Mouse (Mus musculus) liver, postnatal 0 days (tissue): ENCODE measurements around the gene Agbl5. TPM values are rescaled to one million over a fixed set of nuclear protein-coding genes. Genes with fewer than 3 reads are reported as not detected.

ENCODE experiments used
- ATAC-seq: fragments of 200-750 bp; cut with Nextera tagmentation; 2 replicates; pipeline ENCODE4 v1.8.0; 2017; ENCODE audit warnings: mild to moderate bottlenecking, moderate library complexity
- DNase-seq: peaks from one replicate; pipeline ENCODE4 v3.0.0-alpha.2; 2016
- H3K27ac ChIP-seq: fragments of 300-500 bp; sonication (generic); 2 replicates; pipeline ENCODE4 v1.5.1; 2014; ENCODE audit warnings: antibody characterized with exemption, moderate library complexity, mild to moderate bottlenecking, low read depth
- H3K27me3 ChIP-seq: fragments of 300-500 bp; sonication (generic); 2 replicates; pipeline ENCODE4 v1.6.1; 2014; ENCODE audit warnings: low read length, control low read depth, mixed read lengths; ENCODE audit not compliant: insufficient read depth
- H3K36me3 ChIP-seq: fragments of 300-500 bp; sonication (generic); replicated peaks from 2 replicates; pipeline ENCODE4 v1.6.1; 2014; ENCODE audit warnings: mild to moderate bottlenecking, control low read depth, low read length, moderate library complexity, mixed read lengths; ENCODE audit not compliant: insufficient read depth
- H3K4me1 ChIP-seq: fragments of 300-500 bp; sonication (generic); 2 replicates; pipeline ENCODE4 v1.6.1; 2014; ENCODE audit warnings: antibody characterized with exemption, mild to moderate bottlenecking, control low read depth; ENCODE audit not compliant: insufficient read depth
- H3K4me2 ChIP-seq: fragments of 300-500 bp; sonication (generic); 2 replicates; pipeline ENCODE4 v1.6.1; 2014; ENCODE audit warnings: low read depth, mild to moderate bottlenecking, low read length, moderate library complexity, mixed read lengths
- H3K4me3 ChIP-seq: fragments of 300-500 bp; sonication (generic); 2 replicates; pipeline ENCODE4 v1.5.1; 2014; ENCODE audit warnings: low read depth, low read length
- H3K9ac ChIP-seq: fragments of 300-500 bp; sonication (generic); replicated peaks from 2 replicates; pipeline ENCODE4 v1.6.1; 2014; ENCODE audit warnings: mild to moderate bottlenecking, moderate library complexity
- H3K9me3 ChIP-seq: fragments of 300-500 bp; sonication (generic); 2 replicates; pipeline ENCODE4 v1.6.1; 2016; ENCODE audit warnings: mild to moderate bottlenecking, control low read depth, low read length, mixed read lengths
- CTCF ChIP-seq: sonication (generic); IDR thresholded peaks from 2 replicates; pipeline ENCODE4 v1.5.1; 2016; ENCODE audit warnings: antibody characterized with exemption, low read depth
- EP300 ChIP-seq: IDR thresholded peaks from 2 replicates; pipeline ENCODE4 v1.6.1; 2016; ENCODE audit warnings: antibody characterized with exemption, low read depth, mild to moderate bottlenecking
- WGBS: fragments of 180-500 bp; shearing (Covaris S2); extraction: QIAGEN DNeasy Blood & Tissue Kit; methylation state at CpG from one replicate; pipeline ENCODE4 v1.1.7; 2014; ENCODE audit not compliant: insufficient replicate concordance; 5-methylcytosine and 5-hydroxymethylcytosine counted together
- polyA plus RNA-seq: library from polyadenylated mRNA; unstranded; fragments of >200 nt; fragmentation: Nextera tagmentation; extraction: Ambion mirVana; gene quantifications from 2 replicates; pipeline ENCODE4 v1.2.1, GENCODE M21; 2015

The Agbl5 gene
- polyA plus RNA-seq, 1 experiment from 2014 or later: 3.2 TPM

DNA sequence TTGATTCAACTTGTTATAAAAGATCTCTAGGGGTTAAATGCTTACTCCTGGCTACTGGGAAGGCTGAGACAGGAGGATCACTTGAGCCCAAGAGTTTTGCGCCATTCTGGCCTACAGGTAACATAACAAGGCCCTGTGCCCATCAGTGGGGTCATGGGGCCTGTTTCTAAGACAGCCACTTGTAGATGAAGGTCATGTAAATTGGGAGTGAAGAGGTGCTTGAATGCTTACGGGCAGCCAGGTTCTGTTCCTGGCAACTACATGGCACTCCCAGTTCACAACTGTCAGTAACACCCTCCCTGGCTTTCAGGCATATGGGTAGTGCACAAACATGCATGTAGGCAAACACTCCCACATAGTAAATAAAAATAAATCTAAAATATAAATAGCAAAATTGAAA is 62.4 kb downstream of the Agbl5 start:
- ATAC-seq (no peak), DNase-seq (no peak)
- Histone ChIP-seq H3K36me3 (peaks cover 36% of the 10 kb centered on the region), H3K27me3 (no peaks in the 10 kb centered on the region), H3K4me1 (peaks cover 13% of the 10 kb centered on the region), H3K4me2 (peak overlapping the region; percentile 88), H3K9me3 (no peaks in the 10 kb centered on the region), H3K4me3 (no peak overlapping the region), H3K27ac (no peak overlapping the region), H3K9ac (no peak overlapping the region)
- WGBS: 88% methylated on average over 2 of the region's 2 CpGs
- no peak for TF ChIP-seq CTCF
- no peak for TF ChIP-seq EP300

- Histone ChIP-seq H3K27ac (no peak overlapping the region), H3K27me3 (no peaks in the 10 kb centered on the region), H3K4me2 (no peak overlapping the region), H3K4me1 (peaks cover 13% of the 10 kb centered on the region), H3K36me3 (peaks cover 38% of the 10 kb centered on the region), H3K4me3 (no peak overlapping the region), H3K9me3 (no peaks in the 10 kb centered on the region), H3K9ac (no peak overlapping the region)
- 67% methylated on average over 6 of the region's 6 CpGs for WGBS
- ATAC-seq (no peak), DNase-seq (no peak)
- TF ChIP-seq EP300: no peak
- TF ChIP-seq CTCF: no peak
Measured at GRCm38 (mm10) chr5:30951706-30952105, 63.2 kb downstream of the Agbl5 start.

DNA sequence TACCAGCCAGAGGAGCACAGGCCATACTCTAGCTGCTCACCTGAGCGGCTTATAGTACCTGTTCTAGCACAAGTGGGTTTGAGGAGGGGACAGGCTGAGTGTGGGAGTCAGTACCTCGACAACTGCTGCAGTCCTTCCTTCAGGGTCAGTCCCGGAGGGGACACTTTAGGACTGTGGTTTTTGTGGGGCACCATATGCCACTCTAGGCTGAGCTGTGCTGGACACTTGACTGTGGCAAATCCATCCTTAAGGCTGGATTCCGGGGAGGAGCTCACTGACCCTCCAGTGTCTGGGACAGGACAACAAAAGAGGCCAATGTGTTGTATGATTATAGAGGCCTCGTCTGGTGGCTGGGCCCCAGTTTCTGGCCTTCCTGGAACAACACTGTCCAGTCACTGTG is 64.1 kb downstream of the Agbl5 start:
- no peak for DNase-seq
- H3K4me2 ChIP-seq: no peak overlapping the region
- H3K9me3 ChIP-seq: no peaks in the 10 kb centered on the region
- no peak overlapping the region for H3K4me3 ChIP-seq
- peaks cover 14% of the 10 kb centered on the region for H3K4me1 ChIP-seq
- no peak overlapping the region for H3K9ac ChIP-seq
- H3K27ac ChIP-seq: 0 out of 2 replicates have a peak overlapping the region, but pooled peaks have one; percentile 22
- H3K27me3 ChIP-seq: no peaks in the 10 kb centered on the region
- TF ChIP-seq CTCF (no peak), EP300 (no peak)
- 74% methylated on average over 5 of the region's 5 CpGs for WGBS
- peaks cover 39% of the 10 kb centered on the region for H3K36me3 ChIP-seq
- no peak for ATAC-seq

- H3K4me1 ChIP-seq: peaks cover 29% of the 10 kb centered on the region
- H3K4me2 ChIP-seq: no peak overlapping the region
- WGBS: 94% methylated on average over 6 of the region's 6 CpGs
- peaks cover 50% of the 10 kb centered on the region for H3K36me3 ChIP-seq
- no peak overlapping the region for H3K27ac ChIP-seq
- H3K27me3 ChIP-seq: no peaks in the 10 kb centered on the region
- no peak for ATAC-seq
- no peaks in the 10 kb centered on the region for H3K9me3 ChIP-seq
- H3K9ac ChIP-seq: no peak overlapping the region
- H3K4me3 ChIP-seq: no peak overlapping the region
- no peak for DNase-seq
- TF ChIP-seq EP300 (no peak), CTCF (no peak)
Measured at GRCm38 (mm10) chr5:30954065-30954464, 65.6 kb downstream of the Agbl5 start.

DNA sequence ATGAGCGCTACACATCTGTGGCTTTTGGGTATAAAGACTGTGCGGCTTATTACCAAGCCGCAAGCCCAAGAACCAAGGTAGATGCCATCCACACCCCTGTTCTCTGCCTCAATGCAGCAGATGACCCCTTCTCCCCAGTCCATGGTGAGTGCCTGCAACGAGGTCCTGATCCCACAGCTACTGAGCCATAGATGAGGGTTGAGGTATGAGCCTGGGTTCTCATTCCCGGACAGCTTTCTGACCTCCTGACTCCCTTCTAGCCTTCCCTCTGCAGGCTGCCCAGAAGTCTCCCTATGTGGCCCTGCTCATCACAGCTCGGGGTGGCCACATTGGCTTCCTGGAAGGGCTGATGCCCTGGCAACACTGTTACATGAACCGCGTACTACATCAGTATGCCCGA is 66.1 kb downstream of the Agbl5 start:
- peaks cover 50% of the 10 kb centered on the region for H3K36me3 ChIP-seq
- no peak for DNase-seq
- no peak overlapping the region for H3K4me2 ChIP-seq
- TF ChIP-seq EP300 (no peak), CTCF (no peak)
- peaks cover 33% of the 10 kb centered on the region for H3K4me1 ChIP-seq
- ATAC-seq: no peak
- 87% methylated on average over 9 of the region's 9 CpGs for WGBS
- H3K27me3 ChIP-seq: no peaks in the 10 kb centered on the region
- no peak overlapping the region; the same call in 1 of the 2 replicates for H3K9ac ChIP-seq
- no peaks in the 10 kb centered on the region for H3K9me3 ChIP-seq
- no peak overlapping the region for H3K27ac ChIP-seq
- no peak overlapping the region for H3K4me3 ChIP-seq

DNA sequence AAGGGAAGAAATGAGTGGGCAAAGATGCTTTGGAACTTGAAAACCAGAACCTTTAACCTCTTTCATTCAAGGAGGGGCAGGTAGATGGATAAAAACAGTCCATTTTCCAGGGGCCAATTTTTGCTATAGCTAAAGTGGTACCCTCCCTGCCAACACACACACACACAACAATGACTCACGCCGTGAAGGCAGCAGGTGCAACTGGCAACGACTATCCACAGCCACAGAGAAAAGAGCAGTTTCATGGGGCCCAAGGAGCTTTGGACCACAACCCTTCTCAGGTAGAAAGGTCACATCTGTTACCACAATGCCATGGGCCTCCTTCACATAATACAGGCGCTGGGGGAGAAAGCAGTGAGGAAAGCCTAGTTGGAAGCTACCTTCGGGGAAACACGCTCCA is 67.3 kb downstream of the Agbl5 start:
- 82% methylated on average over 6 of the region's 6 CpGs for WGBS
- DNase-seq (no peak), ATAC-seq (no peak)
- Histone ChIP-seq H3K27me3 (no peaks in the 10 kb centered on the region), H3K9ac (no peak overlapping the region), H3K27ac (no peak overlapping the region), H3K4me1 (peaks cover 31% of the 10 kb centered on the region), H3K9me3 (no peaks in the 10 kb centered on the region), H3K4me2 (no peak overlapping the region), H3K4me3 (no peak overlapping the region), H3K36me3 (peaks cover 50% of the 10 kb centered on the region)
- TF ChIP-seq CTCF (no peak), EP300 (no peak)

Other genes with a start within 250 kb of the Agbl5 start
- 13.8 and 14.2 TPM in 2 replicates for gene Slc35f6, start 240.8 kb upstream of the Agbl5 start, polyA plus RNA-seq
- 135 and 145 TPM in 2 replicates for gene Cenpa, start 221.9 kb upstream of the Agbl5 start, polyA plus RNA-seq
- gene Dpysl5, start 177.1 kb upstream of the Agbl5 start, polyA plus RNA-seq: 0.05 TPM in 1 of 2 replicates, not detected in the other
- gene Mapre3, start 74.1 kb upstream of the Agbl5 start, polyA plus RNA-seq: 7.4 and 8.0 TPM in 2 replicates
- gene Tmem214, start 20.7 kb upstream of the Agbl5 start, polyA plus RNA-seq: 32.1 and 33.0 TPM in 2 replicates
- gene Ost4, start 19.1 kb downstream of the Agbl5 start, polyA plus RNA-seq: 263 and 277 TPM in 2 replicates
- gene Emilin1, start 24.7 kb downstream of the Agbl5 start, polyA plus RNA-seq: 25.3 and 30.9 TPM in 2 replicates
- gene Khk, start 32.7 kb downstream of the Agbl5 start, polyA plus RNA-seq: 56.9 and 57.7 TPM in 2 replicates
- gene Cgref1, start 56.9 kb downstream of the Agbl5 start, polyA plus RNA-seq: 18.7 and 22.8 TPM in 2 replicates
- 79.2 and 80.6 TPM in 2 replicates for gene Preb, start 71.7 kb downstream of the Agbl5 start, polyA plus RNA-seq
- gene Tcf23, start 80.0 kb downstream of the Agbl5 start, polyA plus RNA-seq: 0.05 TPM in 1 of 2 replicates, not detected in the other
- gene Atraid, start 159.6 kb downstream of the Agbl5 start, polyA plus RNA-seq: 162 and 169 TPM in 2 replicates
- gene Slc5a6, start 160.2 kb downstream of the Agbl5 start, polyA plus RNA-seq: 3.1 and 3.7 TPM in 2 replicates
- gene Cad, start 166.1 kb downstream of the Agbl5 start, polyA plus RNA-seq: 3.1 and 4.2 TPM in 2 replicates
- not detected in 2 replicates for gene Dnajc5g, start 217.6 kb downstream of the Agbl5 start, polyA plus RNA-seq
- 0.24 and 0.72 TPM in 2 replicates for gene Slc30a3, start 219.5 kb downstream of the Agbl5 start, polyA plus RNA-seq
- gene Trim54, start 228.0 kb downstream of the Agbl5 start, polyA plus RNA-seq: 0.12 and 0.86 TPM in 2 replicates